Mouse (Mus musculus): ENCODE measurements at regions not wholly inside any gene's neighbourhood (a gene's known extent, or its start where the extent isn't known, plus 50 kb on each side); places are given as distances from the start of the nearest gene placed in this dataset.

DNA sequence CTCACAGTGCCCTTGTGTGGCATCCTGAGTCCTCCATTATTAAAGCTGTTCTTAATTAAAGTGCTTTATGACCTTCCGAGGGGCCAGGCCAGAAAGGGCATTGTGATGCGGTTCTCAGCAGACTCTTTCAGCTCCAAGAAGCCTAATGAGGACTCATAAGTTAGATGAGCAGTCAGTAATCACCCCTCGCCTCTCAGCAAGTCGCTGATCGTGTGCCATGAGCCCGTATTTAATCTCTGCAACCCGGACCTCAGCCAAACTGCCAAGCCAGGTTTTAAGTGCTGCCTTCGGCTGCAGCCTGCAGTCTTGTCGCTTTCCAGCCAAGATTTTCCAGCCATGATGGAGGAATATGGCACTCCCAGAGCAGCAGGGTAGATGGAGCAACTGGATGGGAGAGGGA, 56.1 kb upstream of the Rbfox1 start:
- TF ChIP-seq TAL1 (conservative IDR thresholded peaks at IDR 0.05; ENCODE audit: low read depth, low read length), result no peak
- no peak for TF ChIP-seq GATA1 (IDR thresholded peaks at IDR 0.05; ENCODE audit: borderline replicate concordance, low read length)
- TF ChIP-seq GATA2 (IDR thresholded peaks at IDR 0.05; ENCODE audit: borderline replicate concordance, low read depth, low read length), result no peak
- TF ChIP-seq POLR2AphosphoS5 (IDR thresholded peaks at IDR 0.05; ENCODE audit: insufficient replicate concordance, low read depth, low read length), result no peak
- no peak for TF ChIP-seq CTCF (IDR thresholded peaks at IDR 0.05; ENCODE audit: low read depth, low read length)
- Histone ChIP-seq H3K4me3 (ENCODE audit: low read depth, low read length) (no peak overlapping the region), H3K4me1 (ENCODE audit: insufficient read depth, low read depth, low read length) (no peaks in the 10 kb centered on the region), H3K36me3 (replicated peaks) (no peaks in the 10 kb centered on the region), H3K27me3 (ENCODE audit: insufficient read depth, low read length) (no peaks in the 10 kb centered on the region), H3K9me3 (replicated peaks) (peaks cover 32% of the 10 kb centered on the region)
- ATAC-seq (ENCODE audit: extremely low read depth, insufficient number of reproducible peaks, low FRiP score, poor library complexity, severe bottlenecking) (no peak), DNase-seq (ENCODE audit: low spot score) (no peak)

DNA sequence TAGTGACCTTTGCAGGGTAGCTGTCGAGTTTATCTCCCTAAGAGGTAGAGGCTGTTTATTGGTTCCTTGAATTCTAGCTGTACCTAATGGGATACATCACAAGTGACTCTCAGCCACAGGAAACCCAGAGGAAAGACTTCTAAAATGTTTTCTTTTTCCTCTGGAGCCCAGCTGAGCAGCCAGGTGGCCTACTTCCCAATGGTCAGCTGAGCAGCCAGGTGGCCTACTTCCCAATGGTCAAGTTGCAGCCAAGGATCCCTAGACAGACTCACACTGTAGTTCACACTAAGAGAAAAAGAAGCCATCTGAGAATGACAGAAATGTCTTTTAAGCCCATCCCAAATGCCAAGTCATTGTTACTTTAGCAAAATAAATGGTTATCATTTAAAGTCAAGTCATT, 61.8 kb upstream of the Rbfox1 start:
- Histone ChIP-seq H3K36me3 (replicated peaks) (no peaks in the 10 kb centered on the region), H3K4me1 (ENCODE audit: insufficient read depth, low read depth, low read length) (no peaks in the 10 kb centered on the region), H3K27me3 (ENCODE audit: insufficient read depth, low read length) (no peaks in the 10 kb centered on the region), H3K9me3 (replicated peaks) (peaks cover 16% of the 10 kb centered on the region), H3K4me3 (ENCODE audit: low read depth, low read length) (no peak overlapping the region)
- DNase-seq (ENCODE audit: low spot score) (no peak), ATAC-seq (ENCODE audit: extremely low read depth, insufficient number of reproducible peaks, low FRiP score, poor library complexity, severe bottlenecking) (no peak)
- TF ChIP-seq POLR2AphosphoS5 (IDR thresholded peaks at IDR 0.05; ENCODE audit: insufficient replicate concordance, low read depth, low read length) (no peak), CTCF (IDR thresholded peaks at IDR 0.05; ENCODE audit: low read depth, low read length) (no peak), GATA1 (IDR thresholded peaks at IDR 0.05; ENCODE audit: borderline replicate concordance, low read length) (no peak), GATA2 (IDR thresholded peaks at IDR 0.05; ENCODE audit: borderline replicate concordance, low read depth, low read length) (no peak), TAL1 (conservative IDR thresholded peaks at IDR 0.05; ENCODE audit: low read depth, low read length) (no peak)

DNA sequence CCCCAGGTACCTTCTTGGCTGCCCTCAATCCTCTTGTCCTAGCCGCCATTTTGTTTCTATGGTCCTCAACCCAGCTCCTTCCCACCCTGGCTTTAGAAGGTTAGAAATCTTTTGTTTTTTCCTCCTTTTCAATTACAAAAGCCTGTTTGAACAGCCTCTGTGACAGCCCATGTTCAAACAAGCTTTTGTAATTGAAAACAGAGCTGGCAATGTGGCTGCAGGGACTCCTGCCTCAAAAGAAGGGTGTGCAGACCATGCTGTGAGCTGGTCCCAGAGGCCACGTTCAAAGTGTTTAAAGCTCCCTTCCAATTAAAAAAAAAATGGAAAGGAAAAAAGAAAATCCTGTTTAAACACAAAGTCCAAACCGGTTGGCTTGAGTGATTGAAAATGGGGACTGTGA, 68.0 kb upstream of the Rbfox1 start:
- ATAC-seq (ENCODE audit: extremely low read depth, insufficient number of reproducible peaks, low FRiP score, poor library complexity, severe bottlenecking) (no peak), DNase-seq (ENCODE audit: low spot score) (no peak)
- Histone ChIP-seq H3K36me3 (replicated peaks) (no peaks in the 10 kb centered on the region), H3K27me3 (ENCODE audit: insufficient read depth, low read length) (no peaks in the 10 kb centered on the region), H3K4me1 (ENCODE audit: insufficient read depth, low read depth, low read length) (no peaks in the 10 kb centered on the region), H3K4me3 (ENCODE audit: low read depth, low read length) (no peak overlapping the region), H3K9me3 (replicated peaks) (peaks cover 19% of the 10 kb centered on the region)
- TF ChIP-seq CTCF (IDR thresholded peaks at IDR 0.05; ENCODE audit: low read depth, low read length) (no peak), POLR2AphosphoS5 (IDR thresholded peaks at IDR 0.05; ENCODE audit: insufficient replicate concordance, low read depth, low read length) (no peak), GATA1 (IDR thresholded peaks at IDR 0.05; ENCODE audit: borderline replicate concordance, low read length) (no peak), TAL1 (conservative IDR thresholded peaks at IDR 0.05; ENCODE audit: low read depth, low read length) (no peak), GATA2 (IDR thresholded peaks at IDR 0.05; ENCODE audit: borderline replicate concordance, low read depth, low read length) (no peak)

DNA sequence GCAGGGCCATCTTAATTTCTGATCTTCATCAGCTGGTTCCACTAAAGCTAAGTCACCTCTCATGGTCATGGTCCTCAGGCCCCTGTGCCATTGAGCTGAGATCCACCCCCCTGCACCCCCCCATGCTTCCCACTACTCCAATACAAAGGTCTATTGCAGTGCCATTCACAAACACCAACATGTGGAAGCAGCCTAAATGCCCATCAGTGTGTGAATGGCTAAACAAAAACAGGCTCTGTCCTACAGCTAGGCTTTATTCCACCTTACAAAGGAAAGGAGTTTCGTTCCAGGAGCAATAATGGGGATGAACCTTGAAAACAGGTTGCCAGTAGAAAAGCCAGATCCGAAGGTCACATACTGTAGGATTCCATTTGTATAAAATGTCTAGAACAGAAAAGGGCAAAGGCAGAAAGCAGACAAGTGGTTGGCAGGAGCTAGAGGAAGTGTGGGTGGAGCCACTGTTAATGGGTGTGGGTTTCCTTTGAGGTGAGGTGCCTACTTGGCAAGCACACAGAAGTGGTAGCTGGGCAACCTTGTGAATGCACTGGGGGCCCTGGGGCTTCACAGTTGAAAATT, 72.8 kb upstream of the Rbfox1 start:
- ATAC-seq (ENCODE audit: extremely low read depth, insufficient number of reproducible peaks, low FRiP score, poor library complexity, severe bottlenecking) (no peak), DNase-seq (ENCODE audit: low spot score) (no peak)
- H3K4me1 ChIP-seq (ENCODE audit: insufficient read depth, low read depth, low read length), result no peaks in the 10 kb centered on the region
- no peak overlapping the region for H3K4me3 ChIP-seq (ENCODE audit: low read depth, low read length)
- TF ChIP-seq POLR2AphosphoS5 (IDR thresholded peaks at IDR 0.05; ENCODE audit: insufficient replicate concordance, low read depth, low read length), result no peak
- TF ChIP-seq TAL1 (conservative IDR thresholded peaks at IDR 0.05; ENCODE audit: low read depth, low read length), result no peak
- TF ChIP-seq CTCF (IDR thresholded peaks at IDR 0.05; ENCODE audit: low read depth, low read length), result no peak
- no peak for TF ChIP-seq GATA1 (IDR thresholded peaks at IDR 0.05; ENCODE audit: borderline replicate concordance, low read length)
- no peak for TF ChIP-seq GATA2 (IDR thresholded peaks at IDR 0.05; ENCODE audit: borderline replicate concordance, low read depth, low read length)
- no peaks in the 10 kb centered on the region for H3K36me3 ChIP-seq (replicated peaks)
- peaks cover 29% of the 10 kb centered on the region for H3K9me3 ChIP-seq (replicated peaks)
- no peaks in the 10 kb centered on the region for H3K27me3 ChIP-seq (ENCODE audit: insufficient read depth, low read length)

DNA sequence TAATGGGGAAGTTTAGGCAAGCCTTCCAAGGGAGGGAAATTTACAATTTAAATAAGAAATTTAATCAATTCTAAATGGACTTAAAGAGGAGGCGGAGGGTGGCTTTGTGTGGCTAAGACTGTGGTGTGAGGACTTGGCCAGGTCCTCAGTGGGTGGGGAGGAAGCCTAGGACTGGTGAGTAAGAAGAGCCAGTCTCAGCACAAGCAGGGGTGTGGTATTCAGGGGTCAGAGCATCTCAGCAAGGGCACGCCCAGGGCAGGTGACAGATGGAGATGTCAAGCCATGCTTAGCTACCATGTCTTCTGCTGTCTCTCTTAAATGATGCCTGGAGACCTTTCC, 73.5 kb upstream of the Rbfox1 start:
- DNase-seq (ENCODE audit: low spot score) (no peak), ATAC-seq (ENCODE audit: extremely low read depth, insufficient number of reproducible peaks, low FRiP score, poor library complexity, severe bottlenecking) (no peak)
- H3K4me3 ChIP-seq (ENCODE audit: low read depth, low read length), result no peak overlapping the region
- no peaks in the 10 kb centered on the region for H3K27me3 ChIP-seq (ENCODE audit: insufficient read depth, low read length)
- no peaks in the 10 kb centered on the region for H3K36me3 ChIP-seq (replicated peaks)
- no peaks in the 10 kb centered on the region for H3K4me1 ChIP-seq (ENCODE audit: insufficient read depth, low read depth, low read length)
- TF ChIP-seq GATA2 (IDR thresholded peaks at IDR 0.05; ENCODE audit: borderline replicate concordance, low read depth, low read length), result no peak
- TF ChIP-seq GATA1 (IDR thresholded peaks at IDR 0.05; ENCODE audit: borderline replicate concordance, low read length), result no peak
- TF ChIP-seq TAL1 (conservative IDR thresholded peaks at IDR 0.05; ENCODE audit: low read depth, low read length), result no peak
- TF ChIP-seq POLR2AphosphoS5 (IDR thresholded peaks at IDR 0.05; ENCODE audit: insufficient replicate concordance, low read depth, low read length), result no peak
- TF ChIP-seq CTCF (IDR thresholded peaks at IDR 0.05; ENCODE audit: low read depth, low read length), result no peak
- H3K9me3 ChIP-seq (replicated peaks), result peaks cover 31% of the 10 kb centered on the region

DNA sequence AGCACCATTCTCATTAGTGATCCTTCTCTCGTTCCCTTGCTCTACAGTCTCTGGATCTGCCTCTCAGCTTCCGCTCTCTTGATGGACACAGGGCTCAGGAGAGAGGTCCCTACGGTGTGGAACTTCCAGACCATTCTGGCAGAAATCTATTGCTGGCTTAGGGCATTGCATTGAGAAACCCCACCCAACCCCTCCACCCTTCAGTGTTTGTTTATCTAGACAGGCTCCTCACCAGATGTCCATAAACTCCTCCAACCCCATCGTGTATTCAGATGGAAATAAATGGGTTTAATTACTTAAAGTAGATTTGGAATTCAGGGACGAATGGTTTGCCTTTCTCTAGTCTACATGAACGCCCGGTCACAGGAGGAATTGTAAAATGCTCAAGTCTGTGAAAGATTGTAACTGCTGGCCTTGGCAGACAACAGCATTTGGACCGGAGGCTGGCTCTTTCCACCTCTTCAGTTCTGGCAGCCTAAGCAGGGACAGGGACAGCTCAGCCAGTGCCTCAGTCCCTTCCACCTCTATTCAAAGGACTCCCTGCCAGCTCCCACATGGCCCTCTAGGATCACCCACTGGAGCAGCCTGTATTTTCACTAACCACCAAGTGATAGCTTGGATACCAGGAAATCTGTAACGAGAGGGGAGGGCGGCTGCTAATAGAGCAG, 74.0 kb upstream of the Rbfox1 start:
- no peak for TF ChIP-seq CTCF (IDR thresholded peaks at IDR 0.05; ENCODE audit: low read depth, low read length)
- no peak for TF ChIP-seq GATA1 (IDR thresholded peaks at IDR 0.05; ENCODE audit: borderline replicate concordance, low read length)
- no peak for TF ChIP-seq GATA2 (IDR thresholded peaks at IDR 0.05; ENCODE audit: borderline replicate concordance, low read depth, low read length)
- TF ChIP-seq POLR2AphosphoS5 (IDR thresholded peaks at IDR 0.05; ENCODE audit: insufficient replicate concordance, low read depth, low read length), result no peak
- no peak for TF ChIP-seq TAL1 (conservative IDR thresholded peaks at IDR 0.05; ENCODE audit: low read depth, low read length)
- DNase-seq (ENCODE audit: low spot score) (no peak), ATAC-seq (ENCODE audit: extremely low read depth, insufficient number of reproducible peaks, low FRiP score, poor library complexity, severe bottlenecking) (no peak)
- H3K27me3 ChIP-seq (ENCODE audit: insufficient read depth, low read length), result no peaks in the 10 kb centered on the region
- H3K4me1 ChIP-seq (ENCODE audit: insufficient read depth, low read depth, low read length), result no peaks in the 10 kb centered on the region
- H3K4me3 ChIP-seq (ENCODE audit: low read depth, low read length), result no peak overlapping the region
- peaks cover 30% of the 10 kb centered on the region for H3K9me3 ChIP-seq (replicated peaks)
- H3K36me3 ChIP-seq (replicated peaks), result no peaks in the 10 kb centered on the region

Data from G1E (cell line).